Mouse (Mus musculus) liver, postnatal 0 days (tissue): Measurements from ENCODE around the gene Tiparp. TPM values are rescaled to one million over a fixed set of nuclear protein-coding genes. Genes with fewer than 3 reads are reported as not detected.

Experiments
- ATAC-seq: fragments of 200-750 bp; cut with Nextera tagmentation; 2 replicates; pipeline ENCODE4 v1.8.0; 2017; ENCODE audit warnings: mild to moderate bottlenecking, moderate library complexity
- DNase-seq: peaks from one replicate; pipeline ENCODE4 v3.0.0-alpha.2; 2016
- H3K27ac ChIP-seq: fragments of 300-500 bp; sonication (generic); 2 replicates; pipeline ENCODE4 v1.5.1; 2014; ENCODE audit warnings: antibody characterized with exemption, moderate library complexity, mild to moderate bottlenecking, low read depth
- H3K27me3 ChIP-seq: fragments of 300-500 bp; sonication (generic); 2 replicates; pipeline ENCODE4 v1.6.1; 2014; ENCODE audit warnings: low read length, control low read depth, mixed read lengths; ENCODE audit not compliant: insufficient read depth
- H3K36me3 ChIP-seq: fragments of 300-500 bp; sonication (generic); replicated peaks from 2 replicates; pipeline ENCODE4 v1.6.1; 2014; ENCODE audit warnings: mild to moderate bottlenecking, control low read depth, low read length, moderate library complexity, mixed read lengths; ENCODE audit not compliant: insufficient read depth
- H3K4me1 ChIP-seq: fragments of 300-500 bp; sonication (generic); 2 replicates; pipeline ENCODE4 v1.6.1; 2014; ENCODE audit warnings: antibody characterized with exemption, mild to moderate bottlenecking, control low read depth; ENCODE audit not compliant: insufficient read depth
- H3K4me2 ChIP-seq: fragments of 300-500 bp; sonication (generic); 2 replicates; pipeline ENCODE4 v1.6.1; 2014; ENCODE audit warnings: low read depth, mild to moderate bottlenecking, low read length, moderate library complexity, mixed read lengths
- H3K4me3 ChIP-seq: fragments of 300-500 bp; sonication (generic); 2 replicates; pipeline ENCODE4 v1.5.1; 2014; ENCODE audit warnings: low read depth, low read length
- H3K9ac ChIP-seq: fragments of 300-500 bp; sonication (generic); replicated peaks from 2 replicates; pipeline ENCODE4 v1.6.1; 2014; ENCODE audit warnings: mild to moderate bottlenecking, moderate library complexity
- H3K9me3 ChIP-seq: fragments of 300-500 bp; sonication (generic); 2 replicates; pipeline ENCODE4 v1.6.1; 2016; ENCODE audit warnings: mild to moderate bottlenecking, control low read depth, low read length, mixed read lengths
- CTCF ChIP-seq: sonication (generic); IDR thresholded peaks from 2 replicates; pipeline ENCODE4 v1.5.1; 2016; ENCODE audit warnings: antibody characterized with exemption, low read depth
- EP300 ChIP-seq: IDR thresholded peaks from 2 replicates; pipeline ENCODE4 v1.6.1; 2016; ENCODE audit warnings: antibody characterized with exemption, low read depth, mild to moderate bottlenecking
- WGBS: fragments of 180-500 bp; shearing (Covaris S2); extraction: QIAGEN DNeasy Blood & Tissue Kit; methylation state at CpG from one replicate; pipeline ENCODE4 v1.1.7; 2014; ENCODE audit not compliant: insufficient replicate concordance; 5-methylcytosine and 5-hydroxymethylcytosine counted together
- polyA plus RNA-seq: library from polyadenylated mRNA; unstranded; fragments of >200 nt; fragmentation: Nextera tagmentation; extraction: Ambion mirVana; gene quantifications from 2 replicates; pipeline ENCODE4 v1.2.1, GENCODE M21; 2015

Tiparp gene
- polyA plus RNA-seq, 1 experiment from 2014 or later, result 7.4 TPM

GRCm38 (mm10) chr3:65525731-65526130 is 2.5 kb upstream of the Tiparp start:
- Histone ChIP-seq H3K9ac (no peak overlapping the region), H3K4me2 (no peak overlapping the region), H3K27me3 (no peaks in the 10 kb centered on the region), H3K4me3 (no peak overlapping the region), H3K4me1 (no peaks in the 10 kb centered on the region), H3K9me3 (no peaks in the 10 kb centered on the region), H3K36me3 (no peaks in the 10 kb centered on the region), H3K27ac (no peak overlapping the region)
- WGBS, result 66% methylated on average over 3 of the region's 3 CpGs
- DNase-seq (no peak), ATAC-seq (no peak)
- no peak for TF ChIP-seq CTCF
- no peak for TF ChIP-seq EP300

- DNase-seq (no peak), ATAC-seq (no peak)
- Histone ChIP-seq H3K4me3 (peak overlapping the region; percentile 86), H3K4me1 (no peaks in the 10 kb centered on the region), H3K27ac (peak overlapping the region; percentile 92), H3K27me3 (no peaks in the 10 kb centered on the region), H3K36me3 (no peaks in the 10 kb centered on the region), H3K9me3 (no peaks in the 10 kb centered on the region), H3K4me2 (peak overlapping the region; percentile 81), H3K9ac (peak overlapping the region; percentile 86; the same call in 1 of the 2 replicates)
- WGBS, result 22% methylated on average over 3 of the region's 3 CpGs
- TF ChIP-seq CTCF, result no peak
- TF ChIP-seq EP300, result no peak; the same call in 1 of the 2 replicates
These were observed 1.0 kb upstream of the Tiparp start for GRCm38 (mm10) chr3:65527196-65527595.

- H3K36me3 ChIP-seq, result no peaks in the 10 kb centered on the region
- peak overlapping the region; percentile 92 for H3K27ac ChIP-seq
- no peaks in the 10 kb centered on the region for H3K27me3 ChIP-seq
- ATAC-seq, result peak; percentile 22
- WGBS, result 1% methylated on average over 87 of the region's 97 CpGs
- H3K4me2 ChIP-seq, result peak overlapping the region; percentile 81
- H3K4me3 ChIP-seq, result peak overlapping the region; percentile 86
- TF ChIP-seq EP300 (no peak), CTCF (peak; percentile 64)
- peak; percentile 73 for DNase-seq
- H3K4me1 ChIP-seq, result no peaks in the 10 kb centered on the region
- H3K9ac ChIP-seq, result peak overlapping the region; percentile 92
- no peaks in the 10 kb centered on the region for H3K9me3 ChIP-seq
These were observed 632 bp downstream of the Tiparp start for GRCm38 (mm10) chr3:65528614-65529470.

GRCm38 (mm10) chr3:65529471-65530215 is 1.4 kb downstream of the Tiparp start:
- Histone ChIP-seq H3K36me3 (no peaks in the 10 kb centered on the region), H3K9me3 (no peaks in the 10 kb centered on the region), H3K27ac (peak overlapping the region; percentile 92), H3K9ac (peak overlapping the region; percentile 92), H3K4me3 (peak overlapping the region; percentile 86), H3K27me3 (no peaks in the 10 kb centered on the region), H3K4me1 (peaks cover 4% of the 10 kb centered on the region; the same call in 1 of the 2 replicates), H3K4me2 (peak overlapping the region; percentile 81)
- no peak for DNase-seq
- no peak for TF ChIP-seq EP300
- no peak; the same call in 1 of the 2 replicates for ATAC-seq
- WGBS, result 4% methylated on average over 19 of the region's 19 CpGs

- Histone ChIP-seq H3K27me3 (no peaks in the 10 kb centered on the region), H3K9ac (no peak overlapping the region), H3K4me2 (no peak overlapping the region), H3K9me3 (no peaks in the 10 kb centered on the region), H3K27ac (no peak overlapping the region), H3K4me3 (no peak overlapping the region), H3K36me3 (no peaks in the 10 kb centered on the region), H3K4me1 (peaks cover 4% of the 10 kb centered on the region)
- ATAC-seq (no peak), DNase-seq (no peak)
- TF ChIP-seq EP300, result no peak
- WGBS, result 71% methylated on average over 2 of the region's 2 CpGs
These were observed 4.8 kb downstream of the Tiparp start for GRCm38 (mm10) chr3:65533014-65533413.

- no peak for TF ChIP-seq EP300
- TF ChIP-seq CTCF, result no peak
- 53% methylated on average over 3 of the region's 3 CpGs for WGBS
- Histone ChIP-seq H3K4me2 (no peak overlapping the region), H3K9me3 (no peaks in the 10 kb centered on the region), H3K9ac (no peak overlapping the region), H3K27me3 (no peaks in the 10 kb centered on the region), H3K27ac (no peak overlapping the region), H3K4me1 (peaks cover 4% of the 10 kb centered on the region), H3K36me3 (no peaks in the 10 kb centered on the region), H3K4me3 (no peak overlapping the region)
- ATAC-seq (peak; percentile 66), DNase-seq (peak; percentile 24)
These were observed 5.4 kb downstream of the Tiparp start for GRCm38 (mm10) chr3:65533598-65533997.
